Comparison of ENCODE assay signal across 14 mouse cellular contexts in genomic region chr7:27296518-27296917, GRCm38 (mm10). TPM values are rescaled to one million over a fixed set of nuclear protein-coding genes. Genes with fewer than 3 reads are reported as not detected.
"Had no signal": no experiment of that assay in that cellular context is flagged by ENCODE, and none has a peak within 500 bp of the region (broad histone marks: within the 10 kb centered on the region; RNA-seq: fewer than 3 reads in every experiment).

No protein-coding gene starts in this region.

- H3K4me2 ChIP-seq: limb, embryonic 12.5 days; limb, embryonic 15.5 days; liver, embryonic 11.5 days; lung, embryonic 14.5 days; midbrain, embryonic 13.5 days had no signal

- ATAC-seq: liver, postnatal 0 days; midbrain, embryonic 13.5 days had no signal

- H3K36me3 ChIP-seq: limb, embryonic 12.5 days; limb, embryonic 15.5 days; midbrain, embryonic 10.5 days; midbrain, embryonic 13.5 days had no signal

- H3K4me1 ChIP-seq: limb, embryonic 12.5 days; limb, embryonic 15.5 days; midbrain, embryonic 10.5 days; midbrain, embryonic 13.5 days had no signal

- H3K27me3 ChIP-seq: limb, embryonic 12.5 days; limb, embryonic 15.5 days; midbrain, embryonic 13.5 days had no signal

- H3K27ac ChIP-seq: limb, embryonic 12.5 days; limb, embryonic 15.5 days; liver, embryonic 14.5 days; macrophage; midbrain, embryonic 10.5 days; midbrain, embryonic 13.5 days had no signal

- DNase-seq: kidney, adult 9 months; kidney, postnatal 4 days; left cerebral cortex, postnatal 4 days; liver, postnatal 0 days; lung, embryonic 14.5 days; thymus, postnatal 25 days had no signal

- H3K9me3 ChIP-seq: limb, embryonic 15.5 days; midbrain, embryonic 13.5 days had no signal

- H3K9ac ChIP-seq: limb, embryonic 12.5 days; limb, embryonic 15.5 days; liver, embryonic 14.5 days; liver, postnatal 0 days; lung, embryonic 14.5 days; midbrain, embryonic 13.5 days had no signal

- H3K4me3 ChIP-seq: limb, embryonic 12.5 days; limb, embryonic 15.5 days; megakaryocyte, embryonic 14.5 days; midbrain, embryonic 10.5 days; midbrain, embryonic 13.5 days had no signal

RNA-seq across cellular contexts. Expression of gene Ltbp4, which starts 41.0 kb away (rescaled TPM):
- polyA plus RNA-seq: macrophage had no signal
